Mouse (Mus musculus): ENCODE results near the gene Pacsin2. TPM values are rescaled to one million over a fixed set of nuclear protein-coding genes. Genes with fewer than 3 reads are reported as not detected.

Gene Pacsin2
- polyA plus RNA-seq, 1 experiment from 2014 or later = 53.5 TPM

Other genes with a start within 250 kb of the Pacsin2 start
- gene A4galt, start 212.8 kb downstream of the Pacsin2 start, polyA plus RNA-seq (2014; fragmentation: Nextera tagmentation; extraction: Ambion mirVana) = 9.6 and 13.4 TPM in 2 replicates
- gene Arfgap3, start 114.4 kb downstream of the Pacsin2 start, polyA plus RNA-seq (2014; fragmentation: Nextera tagmentation; extraction: Ambion mirVana) = 59.1 and 60.8 TPM in 2 replicates
- gene Ttll1, start 46.3 kb upstream of the Pacsin2 start, polyA plus RNA-seq (2014; fragmentation: Nextera tagmentation; extraction: Ambion mirVana) = 18.0 and 19.2 TPM in 2 replicates
- 7.1 and 8.9 TPM in 2 replicates for gene Bik, start 62.3 kb upstream of the Pacsin2 start, polyA plus RNA-seq (2014; fragmentation: Nextera tagmentation; extraction: Ambion mirVana)
- 80.3 and 82.5 TPM in 2 replicates for gene Tspo, start 99.0 kb upstream of the Pacsin2 start, polyA plus RNA-seq (2014; fragmentation: Nextera tagmentation; extraction: Ambion mirVana)
- gene Mcat, start 99.2 kb upstream of the Pacsin2 start, polyA plus RNA-seq (2014; fragmentation: Nextera tagmentation; extraction: Ambion mirVana) = 35.6 and 38.3 TPM in 2 replicates
- gene Ttll12, start 130.6 kb upstream of the Pacsin2 start, polyA plus RNA-seq (2014; fragmentation: Nextera tagmentation; extraction: Ambion mirVana) = 37.5 and 40.3 TPM in 2 replicates